Mouse (Mus musculus) heart, embryonic 15.5 days (tissue): ENCODE measurements at regions not wholly inside any gene's neighbourhood (a gene's known extent, or its start where the extent isn't known, plus 50 kb on each side); places are given as distances from the start of the nearest gene placed in this dataset.
A peak's percentile ranks its signal among the peaks of the same experiment; 100 is the strongest.

Experiments
- ATAC-seq: fragments of 200-750 bp; cut with Nextera tagmentation; replicated peaks from 2 replicates; pipeline ENCODE4 v1.8.0; 2017; ENCODE audit warnings: low read depth, moderate TSS enrichment; ENCODE audit not compliant: insufficient number of reproducible peaks, insufficient read depth, low FRiP score
- H3K27ac ChIP-seq: fragments of 300-500 bp; sonication (generic); 2 replicates; pipeline ENCODE4 v1.5.1; 2015; ENCODE audit warnings: mild to moderate bottlenecking, inconsistent platforms
- H3K27me3 ChIP-seq: fragments of 300-500 bp; sonication (generic); 2 replicates; pipeline ENCODE4 v1.6.1; 2015; ENCODE audit warnings: inconsistent platforms
- H3K36me3 ChIP-seq: fragments of 300-500 bp; sonication (generic); 2 replicates; pipeline ENCODE4 v1.6.1; 2015; ENCODE audit warnings: mild to moderate bottlenecking, inconsistent platforms
- H3K4me1 ChIP-seq: fragments of 300-500 bp; sonication (generic); replicated peaks from 2 replicates; pipeline ENCODE4 v1.6.1; 2015; ENCODE audit warnings: inconsistent platforms
- H3K4me2 ChIP-seq: fragments of 300-500 bp; sonication (generic); 2 replicates; pipeline ENCODE4 v1.6.1; 2015; ENCODE audit warnings: inconsistent platforms, mild to moderate bottlenecking, moderate library complexity
- H3K4me3 ChIP-seq: fragments of 300-500 bp; sonication (generic); 2 replicates; pipeline ENCODE4 v1.5.1; 2015; ENCODE audit warnings: mild to moderate bottlenecking, inconsistent platforms
- H3K9ac ChIP-seq: fragments of 300-500 bp; sonication (generic); 2 replicates; pipeline ENCODE4 v1.6.1; 2015; ENCODE audit warnings: mild to moderate bottlenecking, inconsistent platforms
- H3K9me3 ChIP-seq: fragments of 300-500 bp; sonication (generic); replicated peaks from 2 replicates; pipeline ENCODE4 v1.6.1; 2016; ENCODE audit warnings: inconsistent platforms
- WGBS: fragments of 180-500 bp; shearing (Covaris S2); methylation state at CpG from one replicate; pipeline ENCODE4 v1.1.7; 2015; ENCODE audit warnings: mixed read lengths; 5-methylcytosine and 5-hydroxymethylcytosine counted together

- Histone ChIP-seq H3K4me3 (no peak overlapping the region), H3K9ac (no peak overlapping the region), H3K36me3 (no peaks in the 10 kb centered on the region), H3K9me3 (no peaks in the 10 kb centered on the region), H3K4me1 (0 out of 2 replicates have a peak, but pooled peaks cover 6% of the 10 kb centered on the region), H3K27ac (no peak overlapping the region), H3K4me2 (no peak overlapping the region), H3K27me3 (no peaks in the 10 kb centered on the region)
- 63% methylated on average over 11 of the region's 11 CpGs for WGBS
- no peak for ATAC-seq
These were observed 126.3 kb upstream of the Med14 start for GRCm38 (mm10) chrX:12888010-12888707.

- no peaks in the 10 kb centered on the region for H3K36me3 ChIP-seq
- H3K4me3 ChIP-seq: no peak overlapping the region
- no peak overlapping the region for H3K9ac ChIP-seq
- H3K9me3 ChIP-seq: no peaks in the 10 kb centered on the region
- H3K4me1 ChIP-seq: 0 out of 2 replicates have a peak, but pooled peaks cover 6% of the 10 kb centered on the region
- no peaks in the 10 kb centered on the region for H3K27me3 ChIP-seq
- no peak overlapping the region for H3K4me2 ChIP-seq
- 63% methylated on average over 2 of the region's 2 CpGs for WGBS
- ATAC-seq: no peak
- no peak overlapping the region for H3K27ac ChIP-seq
These were observed 125.6 kb upstream of the Med14 start for GRCm38 (mm10) chrX:12887516-12887915.

GRCm38 (mm10) chrX:12886160-12887048 is 124.5 kb upstream of the Med14 start:
- ATAC-seq: no peak
- Histone ChIP-seq H3K27me3 (no peaks in the 10 kb centered on the region), H3K9me3 (no peaks in the 10 kb centered on the region), H3K27ac (no peak overlapping the region), H3K4me2 (peak overlapping the region; percentile 45), H3K4me3 (peak overlapping the region; percentile 19; the same call in 1 of the 2 replicates), H3K9ac (no peak overlapping the region), H3K4me1 (0 out of 2 replicates have a peak, but pooled peaks cover 6% of the 10 kb centered on the region), H3K36me3 (no peaks in the 10 kb centered on the region)
- 24% methylated on average over 18 of the region's 18 CpGs for WGBS

- H3K9me3 ChIP-seq: no peaks in the 10 kb centered on the region
- no peaks in the 10 kb centered on the region for H3K36me3 ChIP-seq
- no peak overlapping the region for H3K4me2 ChIP-seq
- ATAC-seq: no peak
- no peak overlapping the region for H3K27ac ChIP-seq
- no peak overlapping the region for H3K9ac ChIP-seq
- H3K27me3 ChIP-seq: no peaks in the 10 kb centered on the region
- H3K4me3 ChIP-seq: no peak overlapping the region
- WGBS: 46% methylated on average over 3 of the region's 3 CpGs
- no peaks in the 10 kb centered on the region for H3K4me1 ChIP-seq
These were observed 117.4 kb upstream of the Med14 start for GRCm38 (mm10) chrX:12879233-12879632.

- H3K4me3 ChIP-seq: no peak overlapping the region
- no peak for ATAC-seq
- H3K27me3 ChIP-seq: no peaks in the 10 kb centered on the region
- no peak overlapping the region for H3K27ac ChIP-seq
- 43% methylated on average over 4 of the region's 4 CpGs for WGBS
- H3K4me1 ChIP-seq: no peaks in the 10 kb centered on the region
- no peaks in the 10 kb centered on the region for H3K36me3 ChIP-seq
- H3K4me2 ChIP-seq: no peak overlapping the region
- H3K9ac ChIP-seq: no peak overlapping the region
- no peaks in the 10 kb centered on the region for H3K9me3 ChIP-seq
These were observed 115.6 kb upstream of the Med14 start for GRCm38 (mm10) chrX:12877506-12877905.

- Histone ChIP-seq H3K9me3 (no peaks in the 10 kb centered on the region), H3K27me3 (no peaks in the 10 kb centered on the region), H3K4me2 (peak overlapping the region; percentile 58), H3K9ac (no peak overlapping the region), H3K4me1 (no peaks in the 10 kb centered on the region), H3K36me3 (no peaks in the 10 kb centered on the region), H3K4me3 (peak overlapping the region; percentile 46), H3K27ac (peak overlapping the region; percentile 37; the same call in 1 of the 2 replicates)
- WGBS: 37% methylated on average over 22 of the region's 22 CpGs
- peak; percentile 62 for ATAC-seq
These were observed 111.8 kb upstream of the Med14 start for GRCm38 (mm10) chrX:12873698-12874144.

GRCm38 (mm10) chrX:12873230-12873629 is 111.4 kb upstream of the Med14 start:
- Histone ChIP-seq H3K9me3 (no peaks in the 10 kb centered on the region), H3K27ac (peak overlapping the region; percentile 37; the same call in 1 of the 2 replicates), H3K4me2 (peak overlapping the region; percentile 58), H3K9ac (no peak overlapping the region), H3K27me3 (no peaks in the 10 kb centered on the region), H3K4me1 (no peaks in the 10 kb centered on the region), H3K4me3 (peak overlapping the region; percentile 46), H3K36me3 (no peaks in the 10 kb centered on the region)
- no peak for ATAC-seq
- 45% methylated on average over 6 of the region's 6 CpGs for WGBS

GRCm38 (mm10) chrX:12866885-12867498 is 105.1 kb upstream of the Med14 start:
- WGBS: 67% methylated on average over 5 of the region's 5 CpGs
- H3K36me3 ChIP-seq: no peaks in the 10 kb centered on the region
- H3K4me3 ChIP-seq: no peak overlapping the region
- no peaks in the 10 kb centered on the region for H3K4me1 ChIP-seq
- ATAC-seq: no peak
- H3K9me3 ChIP-seq: no peaks in the 10 kb centered on the region
- H3K9ac ChIP-seq: no peak overlapping the region
- H3K27ac ChIP-seq: no peak overlapping the region
- H3K4me2 ChIP-seq: no peak overlapping the region
- H3K27me3 ChIP-seq: no peaks in the 10 kb centered on the region

- Histone ChIP-seq H3K9me3 (no peaks in the 10 kb centered on the region), H3K9ac (no peak overlapping the region), H3K27ac (no peak overlapping the region), H3K4me1 (no peaks in the 10 kb centered on the region), H3K36me3 (no peaks in the 10 kb centered on the region), H3K4me2 (no peak overlapping the region), H3K27me3 (no peaks in the 10 kb centered on the region), H3K4me3 (no peak overlapping the region)
- no peak for ATAC-seq
- 85% methylated on average over 3 of the region's 3 CpGs for WGBS
These were observed 104.3 kb upstream of the Med14 start for GRCm38 (mm10) chrX:12866176-12866575.

GRCm38 (mm10) chrX:12860168-12860567 is 98.3 kb upstream of the Med14 start:
- no peaks in the 10 kb centered on the region for H3K36me3 ChIP-seq
- H3K4me1 ChIP-seq: peaks cover 7% of the 10 kb centered on the region; the same call in 1 of the 2 replicates
- ATAC-seq: no peak
- H3K27ac ChIP-seq: 0 out of 2 replicates have a peak overlapping the region, but pooled peaks have one; percentile 12
- 58% methylated on average over 6 of the region's 6 CpGs for WGBS
- no peaks in the 10 kb centered on the region for H3K9me3 ChIP-seq
- no peaks in the 10 kb centered on the region for H3K27me3 ChIP-seq
- no peak overlapping the region for H3K4me3 ChIP-seq
- no peak overlapping the region for H3K9ac ChIP-seq
- H3K4me2 ChIP-seq: no peak overlapping the region

GRCm38 (mm10) chrX:12858757-12859156 is 96.9 kb upstream of the Med14 start:
- Histone ChIP-seq H3K4me2 (peak overlapping the region; percentile 57; the same call in 1 of the 2 replicates), H3K9ac (no peak overlapping the region), H3K4me1 (peaks cover 7% of the 10 kb centered on the region; the same call in 1 of the 2 replicates), H3K36me3 (no peaks in the 10 kb centered on the region), H3K9me3 (no peaks in the 10 kb centered on the region), H3K27me3 (no peaks in the 10 kb centered on the region), H3K27ac (peak overlapping the region; percentile 75; the same call in 1 of the 2 replicates), H3K4me3 (no peak overlapping the region)
- ATAC-seq: no peak
- WGBS: 40% methylated on average over 2 of the region's 2 CpGs
